Mouse (Mus musculus) gastrocnemius, adult 18-20 months (tissue): ENCODE data around the gene Sp100. TPM values are rescaled to one million over a fixed set of nuclear protein-coding genes. Genes with fewer than 3 reads are reported as not detected.
A peak's percentile ranks its signal among the peaks of the same experiment; 100 is the strongest.

ENCODE experiments used
- DNase-seq: peaks from one replicate; pipeline ENCODE4 v3.0.0; 2021; ENCODE audit warnings: low spot score
- microRNA-seq: library from miRNA; unstranded; fragments of <30 nt; microRNA quantifications from one replicate; pipeline ENCODE4 v1.2.0, GENCODE M21; 2021
- total RNA-seq, 2 experiments: library from RNA; stranded (reverse); gene quantifications; 2 replicates each; pipeline ENCODE4 v1.2.3; 2021

Gene Sp100
- total RNA-seq, 2 experiments from 2014 or later, result 3.9 to 5.3 TPM

DNA sequence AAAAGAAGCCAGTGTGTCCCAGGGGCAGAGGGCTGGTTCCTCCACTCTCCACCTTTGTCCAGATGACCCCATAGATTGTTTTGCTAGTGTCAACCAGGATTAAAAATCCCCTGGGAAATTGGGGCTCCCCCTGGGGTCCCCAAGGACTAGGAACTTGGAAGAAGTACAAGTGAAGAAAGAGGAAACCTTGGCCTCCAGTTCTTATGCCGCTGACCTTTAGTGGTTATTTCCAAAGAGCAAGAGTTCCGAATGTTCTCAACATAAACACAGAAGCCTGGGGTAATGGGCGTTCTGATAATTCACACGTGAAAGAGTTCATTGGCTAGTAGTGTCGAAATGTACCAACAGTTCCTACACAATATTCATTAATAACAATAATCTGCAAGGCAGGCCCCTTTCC lies 96.7 kb downstream of the Sp100 start:
- DNase-seq, result no peak

DNA sequence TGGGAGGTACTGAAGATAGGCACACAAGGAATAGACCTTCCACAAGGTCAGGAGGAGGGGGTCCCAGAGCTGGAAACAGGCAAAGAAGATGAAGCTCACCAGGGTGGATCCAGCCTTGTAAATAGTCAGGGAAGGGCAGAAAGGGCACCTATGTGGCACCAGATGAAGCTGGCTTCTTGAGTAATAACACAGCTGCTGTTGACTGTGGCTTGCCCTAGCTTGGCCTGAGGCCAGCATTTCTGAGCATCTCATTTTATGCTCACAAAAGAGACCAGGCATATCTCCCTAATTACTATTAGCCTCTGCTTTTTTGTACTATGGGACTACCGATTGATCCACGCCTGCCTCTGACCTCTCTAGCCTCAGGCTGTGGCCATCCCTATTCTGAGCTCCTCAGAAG lies 100.0 kb downstream of the Sp100 start:
- no peak for DNase-seq

DNA sequence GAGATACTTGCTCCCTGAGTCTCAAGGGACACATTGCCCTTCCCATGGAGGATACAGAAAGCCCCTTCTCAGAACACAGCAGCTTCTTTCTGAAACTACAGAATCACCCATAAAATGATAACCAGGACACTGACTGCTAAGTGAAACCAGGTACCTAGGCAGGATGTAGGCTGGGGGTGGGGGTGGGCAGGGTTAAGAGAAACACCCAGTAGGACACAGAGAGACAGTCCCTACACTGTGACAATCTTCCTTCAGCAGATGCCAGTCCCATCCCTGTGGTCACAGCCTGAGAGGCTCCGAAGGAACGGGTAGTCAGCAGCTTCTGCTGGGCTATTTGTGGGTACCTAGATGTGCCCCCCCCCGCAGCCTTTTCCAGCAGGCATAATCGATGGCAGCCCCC lies 100.9 kb downstream of the Sp100 start:
- DNase-seq, result no peak

DNA sequence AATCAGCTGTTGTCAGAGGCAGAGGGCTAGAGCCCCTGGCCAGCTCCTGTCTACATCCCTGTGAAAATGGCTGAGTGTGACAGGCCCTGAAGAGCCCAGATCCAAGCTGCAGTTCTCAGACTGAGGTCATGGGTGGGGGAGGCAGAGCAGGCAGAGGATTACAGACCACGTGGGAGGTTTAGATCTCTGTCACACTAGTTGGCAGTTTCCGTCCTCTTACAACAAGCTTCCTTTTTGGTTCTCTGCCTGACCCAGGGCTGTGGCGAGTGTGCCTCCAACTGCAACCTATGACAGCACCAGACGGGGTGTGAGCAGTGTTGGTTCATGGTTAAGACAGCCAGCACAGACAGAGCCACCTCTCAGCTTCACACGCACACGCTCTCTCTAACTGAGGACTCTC lies 101.7 kb downstream of the Sp100 start:
- peak; percentile 43 for DNase-seq

- no peak for DNase-seq
Measured at GRCm38 (mm10) chr1:85751932-85752680, 102.3 kb downstream of the Sp100 start.

DNA sequence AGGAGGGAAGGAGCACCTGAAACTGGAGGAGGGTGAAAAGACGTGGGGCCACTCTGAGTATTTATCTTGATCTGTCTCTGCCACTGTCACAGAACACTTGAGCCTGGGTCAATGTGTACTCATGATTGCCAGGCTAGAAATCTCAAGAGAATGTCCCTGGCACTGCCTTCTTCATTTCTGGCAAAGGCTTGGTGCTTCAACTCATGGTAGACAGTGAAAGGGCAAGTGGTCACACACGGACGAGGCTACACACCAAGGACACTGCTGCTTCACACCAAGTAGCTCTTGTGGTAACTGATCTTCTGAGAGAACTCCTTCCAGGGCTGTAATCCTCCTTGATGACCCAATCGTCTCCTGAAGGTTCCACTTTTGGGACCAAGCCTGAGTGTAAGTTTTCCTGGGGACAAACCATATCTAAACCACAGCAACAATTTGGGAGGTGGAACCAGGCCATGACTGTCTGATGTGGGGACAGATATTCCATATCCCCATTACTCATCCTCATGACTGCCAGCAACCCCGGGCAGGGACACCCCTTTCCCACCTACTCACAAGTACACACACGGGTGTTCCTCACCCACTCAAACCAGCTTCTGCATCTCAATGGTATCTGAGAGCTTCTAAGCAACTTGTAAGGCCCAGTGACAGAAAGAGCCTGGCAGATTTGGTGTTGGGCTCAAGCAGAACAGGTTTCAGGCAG lies 107.9 kb downstream of the Sp100 start:
- peak; percentile 30 for DNase-seq

GRCm38 (mm10) chr1:85758231-85758968 lies 108.6 kb downstream of the Sp100 start:
- DNase-seq, result peak; percentile 57

DNA sequence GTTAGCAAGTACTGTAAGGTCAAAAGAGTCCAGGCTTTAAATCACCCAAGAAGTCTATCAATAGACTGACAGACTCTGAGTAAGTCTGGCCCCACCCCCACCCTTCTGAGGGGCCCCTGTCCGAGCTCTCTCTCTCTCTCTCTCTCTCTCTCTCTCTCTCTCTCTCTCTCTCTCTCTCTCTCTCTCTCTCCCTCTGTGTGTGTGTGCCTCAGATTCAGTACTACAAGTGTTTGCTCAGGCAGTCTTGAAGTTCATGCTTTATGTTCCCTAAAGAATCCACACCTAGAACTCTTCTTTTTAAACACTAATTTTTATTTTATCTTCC lies 109.1 kb downstream of the Sp100 start:
- DNase-seq, result no peak

Small RNAs within 50 kb of the gene (microRNA-seq; reads per million reads assigned to microRNA genes)
- not detected for gene Mir8096

Other genes starting within 250 kb of the Sp100 start
- not detected for gene G530012D18Rik, start 74.3 kb upstream of the Sp100 start, total RNA-seq
- gene Sp110, start 51.2 kb upstream of the Sp100 start, total RNA-seq, result 1 to 10 TPM in 1 of 2 experiments, under 1 TPM in 1; 0.55 to 1.3 TPM
- gene Sp140, start 49.6 kb upstream of the Sp100 start, total RNA-seq, result 1 to 10 TPM in 1 of 2 experiments, under 1 TPM in 1; 0.73 to 1.4 TPM
- under 1 TPM in 1 of 2 experiments, not detected in 1; 0.55 TPM for gene A630001G21Rik, start 128.7 kb downstream of the Sp100 start, total RNA-seq
- gene Cab39, start 143.5 kb downstream of the Sp100 start, total RNA-seq, result 100 to 1,000 TPM; 169 to 186 TPM
- 10 to 100 TPM; 25.3 to 33.6 TPM for gene Itm2c, start 244.3 kb downstream of the Sp100 start, total RNA-seq